Mouse (Mus musculus) embryonic fibroblast, embryonic 13.5 days (primary cell): ENCODE data around the gene Ccdc24. TPM values are rescaled to one million over a fixed set of nuclear protein-coding genes. Genes with fewer than 3 reads are reported as not detected.

ENCODE experiments used
- H3K27ac ChIP-seq: 2 replicates; pipeline ENCODE4 v1.5.1; 2012; ENCODE audit warnings: low read length, control low read depth, inconsistent platforms; ENCODE audit not compliant: insufficient read depth
- H3K4me1 ChIP-seq: 2 replicates; pipeline ENCODE4 v1.6.1; 2011; ENCODE audit warnings: low read length; ENCODE audit not compliant: control insufficient read depth, insufficient read depth
- H3K4me3 ChIP-seq: 2 replicates; pipeline ENCODE4 v1.5.1; 2011; ENCODE audit warnings: mild to moderate bottlenecking, control low read depth, low read length; ENCODE audit not compliant: insufficient read depth
- CTCF ChIP-seq: IDR thresholded peaks from 2 replicates; pipeline ENCODE4 v1.5.1; 2011; ENCODE audit warnings: mild to moderate bottlenecking, control low read depth, low read length, moderate library complexity, borderline replicate concordance; ENCODE audit not compliant: insufficient read depth
- POLR2A ChIP-seq: IDR thresholded peaks from 2 replicates; pipeline ENCODE4 v1.6.1; 2011; ENCODE audit warnings: low read depth, mild to moderate bottlenecking, control low read depth, low read length, moderate library complexity
- polyA plus RNA-seq: library from polyadenylated mRNA; stranded (reverse); fragments of >200 nt; gene quantifications from 2 replicates; pipeline ENCODE4 v1.2.4, GENCODE M21; 2011; ENCODE audit warnings: low read depth; ENCODE audit not compliant: missing spikeins, insufficient read length

The Ccdc24 gene
- polyA plus RNA-seq, 1 experiment, result 2.5 TPM

DNA sequence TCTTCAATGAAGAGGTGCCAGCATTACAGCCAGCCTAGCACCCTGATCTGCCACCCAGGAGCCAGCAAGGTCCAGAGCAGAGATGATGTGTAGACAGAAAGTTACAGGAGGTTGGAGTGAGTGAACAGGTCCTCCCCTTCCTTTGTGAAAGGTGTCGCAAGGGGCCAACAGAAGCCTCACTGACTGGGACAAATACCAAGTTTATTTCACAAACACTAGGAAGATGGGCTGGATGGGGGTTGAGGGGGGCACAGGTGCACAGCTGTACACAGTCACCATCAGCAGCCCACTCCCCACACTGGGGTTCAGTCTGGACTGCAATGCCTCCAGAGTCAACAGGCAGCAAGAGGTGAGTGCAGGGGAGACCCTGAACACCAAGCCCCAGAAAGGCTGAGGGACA, 11.8 kb upstream of the Ccdc24 start:
- Histone ChIP-seq H3K27ac (no peak overlapping the region), H3K4me3 (peak overlapping the region; percentile 59; the same call in 1 of the 2 replicates), H3K4me1 (no peaks in the 10 kb centered on the region; the same call in 1 of the 2 replicates)
- TF ChIP-seq CTCF (no peak), POLR2A (no peak)

DNA sequence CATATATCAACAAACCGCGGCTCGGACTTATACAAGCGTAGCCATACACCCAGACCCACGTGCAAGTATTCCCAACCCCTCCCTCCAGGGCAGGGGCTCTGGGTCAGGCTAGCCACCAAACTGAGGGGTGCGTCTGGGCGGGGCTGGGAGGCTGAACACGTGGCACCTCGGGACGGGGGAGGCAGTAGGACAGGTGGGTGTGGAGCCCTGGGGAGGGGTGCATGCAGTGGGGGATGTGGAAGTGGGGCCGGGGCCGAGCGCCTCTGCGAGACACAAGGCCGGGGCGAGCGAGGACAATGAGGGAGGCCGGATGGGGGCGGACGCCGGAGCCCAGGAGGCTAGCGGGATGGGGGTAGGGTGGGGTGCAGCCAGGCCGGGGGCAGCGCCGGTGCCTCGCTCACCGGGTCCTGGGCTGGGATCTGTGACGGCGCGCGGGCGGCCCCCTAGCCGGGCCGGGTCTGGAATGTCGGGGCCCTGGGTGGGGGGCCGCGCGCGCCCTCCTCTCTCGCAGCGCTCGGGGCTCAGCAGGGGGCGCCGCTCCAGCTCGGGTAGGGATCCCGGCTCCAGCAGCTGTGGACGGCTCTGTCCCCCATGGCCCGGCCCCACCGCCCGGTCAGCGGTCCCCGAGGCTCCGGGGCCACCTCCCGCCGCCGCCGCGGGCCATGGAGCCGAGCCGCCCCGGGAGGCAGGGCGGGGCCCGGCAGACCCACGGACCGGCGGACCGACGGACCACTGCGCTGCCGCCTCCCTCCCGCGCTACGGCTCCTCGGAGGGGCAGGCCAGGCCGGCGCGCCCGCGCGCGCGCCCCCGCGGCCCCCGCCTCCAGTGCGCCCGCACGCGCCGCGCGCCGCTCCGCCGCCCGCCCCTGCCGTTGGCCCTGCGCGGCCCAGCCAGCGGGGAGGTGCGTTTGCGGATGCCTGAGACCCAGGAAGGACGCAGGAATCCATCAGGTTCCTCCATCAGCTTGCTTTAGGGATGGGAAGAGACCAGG, 10.6 kb upstream of the Ccdc24 start, which contains the start of gene B4galt2:
B4galt2 (minus strand) TSS at position 787 of the 991 bp plus-strand sequence.
- Histone ChIP-seq H3K4me1 (no peaks in the 10 kb centered on the region; the same call in 1 of the 2 replicates), H3K4me3 (peak within 1 kb of the TSS; percentile 59), H3K27ac (no peak within 1 kb of the TSS)
- TF ChIP-seq CTCF, result no peak
- TF ChIP-seq POLR2A, result peak; percentile 67

DNA sequence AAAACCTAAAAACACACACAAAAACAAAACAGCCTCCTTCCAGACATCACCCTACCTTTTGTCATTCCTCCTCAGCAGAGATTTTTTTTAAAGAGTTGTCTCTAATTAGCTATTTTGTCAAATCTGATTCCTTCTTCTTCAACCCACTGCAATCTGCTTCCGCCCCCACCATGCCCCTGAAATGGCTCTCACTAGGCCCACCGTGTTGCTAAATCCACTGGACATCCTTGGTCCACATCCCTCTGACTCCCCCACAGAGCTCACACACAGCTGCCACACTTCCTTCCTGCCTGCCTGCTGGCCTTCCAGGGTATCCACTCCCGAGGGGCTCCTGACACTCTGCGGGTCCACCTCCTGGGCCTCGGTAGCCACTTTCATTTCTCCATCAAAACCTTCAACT, 6.3 kb upstream of the Ccdc24 start:
- Histone ChIP-seq H3K4me1 (no peaks in the 10 kb centered on the region), H3K4me3 (no peak overlapping the region), H3K27ac (no peak overlapping the region)
- TF ChIP-seq CTCF (no peak), POLR2A (no peak)

DNA sequence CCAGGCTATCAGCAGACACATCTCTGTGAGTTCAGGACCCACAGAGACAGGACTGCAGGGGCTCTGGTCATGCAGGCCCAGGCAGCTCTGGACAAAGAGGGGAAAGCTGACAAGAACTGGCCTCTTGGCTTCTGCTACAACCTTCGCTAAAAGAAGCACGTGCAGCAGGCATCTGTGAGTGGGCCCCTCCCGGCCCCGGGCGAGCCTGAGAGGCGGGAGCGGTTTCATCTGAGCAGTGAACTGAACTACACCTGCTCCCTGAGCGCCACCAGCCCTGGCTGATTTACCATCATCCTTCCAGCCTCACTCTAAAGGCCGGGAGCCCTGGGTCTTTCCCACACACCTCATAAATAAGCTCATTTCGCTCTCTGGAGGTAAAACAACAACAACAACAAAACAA, 5.9 kb upstream of the Ccdc24 start:
- Histone ChIP-seq H3K27ac (no peak overlapping the region), H3K4me1 (no peaks in the 10 kb centered on the region), H3K4me3 (no peak overlapping the region)
- TF ChIP-seq POLR2A, result no peak
- no peak for TF ChIP-seq CTCF

DNA sequence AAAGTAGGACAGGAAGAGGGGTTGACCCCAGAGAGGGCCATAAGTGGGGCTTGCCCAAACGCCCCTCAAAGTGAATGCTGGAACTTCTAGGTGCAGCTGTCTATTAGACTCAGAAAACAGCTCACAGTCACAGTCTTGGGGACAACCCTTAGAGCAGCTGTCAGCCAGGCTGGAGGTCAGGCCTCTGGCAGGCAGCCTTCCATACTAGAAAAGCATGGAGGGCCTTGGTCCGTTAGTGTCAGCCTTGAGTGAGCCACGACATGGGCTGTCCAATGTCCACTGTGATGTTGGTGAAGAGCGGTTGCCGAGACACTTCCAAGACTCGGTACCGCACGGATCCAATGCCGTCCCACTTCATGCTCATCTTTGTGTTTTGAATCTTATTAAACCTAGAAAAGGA, 1.3 kb upstream of the Ccdc24 start:
- Histone ChIP-seq H3K4me3 (no peak overlapping the region), H3K27ac (no peak overlapping the region), H3K4me1 (no peaks in the 10 kb centered on the region)
- TF ChIP-seq POLR2A (no peak), CTCF (no peak)

DNA sequence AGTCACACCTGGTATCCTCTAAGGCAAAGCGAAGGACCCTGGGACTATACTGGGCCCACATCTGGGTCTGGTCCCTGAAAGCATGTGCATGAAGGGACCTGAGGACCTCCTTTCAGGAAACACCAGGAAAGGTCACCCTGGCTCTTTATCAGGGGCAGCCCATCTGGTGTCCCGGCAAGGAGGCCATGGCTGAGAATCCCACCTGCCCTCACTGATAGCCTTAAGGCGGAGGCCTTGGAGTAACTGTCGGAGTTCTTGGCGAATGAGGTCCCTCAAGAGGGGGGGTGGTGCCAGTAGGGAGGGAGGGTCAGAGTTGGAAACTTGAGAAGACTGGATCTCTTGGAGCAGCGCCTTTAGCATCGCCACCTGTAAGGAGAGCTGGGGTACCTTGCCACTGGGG, 570 bp downstream of the Ccdc24 start:
- Histone ChIP-seq H3K4me3 (no peak overlapping the region), H3K27ac (no peak overlapping the region), H3K4me1 (no peaks in the 10 kb centered on the region)
- TF ChIP-seq POLR2A (no peak), CTCF (no peak)

DNA sequence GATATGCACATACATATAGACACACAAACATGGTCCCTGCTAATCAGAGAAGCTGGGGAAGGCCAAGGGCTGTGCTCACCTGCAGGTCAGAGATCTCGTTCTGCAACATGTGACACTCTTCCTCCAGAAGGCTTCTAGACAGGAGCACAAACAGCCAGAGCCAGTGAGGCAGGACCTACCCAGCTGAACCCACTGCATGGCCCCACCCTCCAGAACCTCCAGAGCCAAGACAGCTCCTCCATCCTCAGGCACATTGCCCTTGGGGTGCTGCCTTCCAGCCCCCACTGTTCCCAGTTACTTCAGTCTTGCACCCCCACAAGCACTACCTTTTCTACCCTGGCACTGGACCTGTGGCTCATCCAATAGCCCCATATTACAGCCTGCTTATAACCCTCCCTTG, 1.9 kb downstream of the Ccdc24 start:
- H3K4me3 ChIP-seq, result no peak overlapping the region
- TF ChIP-seq POLR2A, result no peak
- no peak for TF ChIP-seq CTCF
- H3K27ac ChIP-seq, result no peak overlapping the region
- H3K4me1 ChIP-seq, result peaks cover 4% of the 10 kb centered on the region

DNA sequence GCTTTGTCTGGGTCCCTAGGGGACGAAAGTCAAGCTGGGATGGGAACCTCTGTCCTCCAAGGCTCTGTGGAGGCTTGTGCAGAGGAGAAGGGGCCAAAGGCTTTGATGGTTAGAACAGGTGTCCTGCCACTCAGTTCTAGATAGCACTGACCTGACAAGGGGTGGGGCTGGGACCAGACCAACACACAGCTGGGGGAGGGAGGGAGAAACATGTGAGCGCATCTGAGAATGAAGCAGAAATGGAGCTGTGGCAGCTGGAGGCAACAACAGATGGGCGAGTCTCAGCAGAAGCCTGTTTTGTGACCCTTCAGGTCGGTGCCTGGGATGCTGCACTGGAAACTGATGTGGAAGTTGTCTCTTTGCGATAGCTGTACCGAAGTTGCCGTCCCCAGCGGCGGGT, 3.0 kb downstream of the Ccdc24 start:
- TF ChIP-seq CTCF (no peak), POLR2A (no peak)

DNA sequence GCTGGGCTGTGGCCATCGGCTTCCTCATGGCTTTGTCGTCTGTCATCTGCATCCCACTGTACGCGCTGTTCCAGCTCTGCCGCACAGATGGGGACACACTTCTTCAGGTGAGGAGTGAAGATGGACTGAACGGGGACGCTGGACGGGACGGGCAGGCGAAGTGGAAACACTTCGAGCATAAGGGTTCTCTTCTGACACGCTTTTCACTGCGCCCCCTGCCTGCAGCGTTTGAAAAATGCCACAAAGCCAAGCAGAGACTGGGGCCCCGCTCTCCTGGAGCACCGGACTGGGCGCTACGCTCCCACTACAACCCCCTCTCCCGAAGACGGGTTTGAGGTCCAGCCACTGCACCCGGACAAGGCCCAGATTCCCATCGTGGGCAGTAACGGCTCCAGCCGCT, 4.5 kb downstream of the Ccdc24 start:
- Histone ChIP-seq H3K4me3 (no peak overlapping the region), H3K27ac (no peak overlapping the region), H3K4me1 (peaks cover 4% of the 10 kb centered on the region)
- peak; percentile 36; the same call in 1 of the 2 replicates for TF ChIP-seq CTCF
- no peak for TF ChIP-seq POLR2A

More for the DNA sequence above, 3.0 kb downstream of the Ccdc24 start:
- no peak overlapping the region for H3K27ac ChIP-seq
- peaks cover 4% of the 10 kb centered on the region for H3K4me1 ChIP-seq
- no peak overlapping the region for H3K4me3 ChIP-seq

DNA sequence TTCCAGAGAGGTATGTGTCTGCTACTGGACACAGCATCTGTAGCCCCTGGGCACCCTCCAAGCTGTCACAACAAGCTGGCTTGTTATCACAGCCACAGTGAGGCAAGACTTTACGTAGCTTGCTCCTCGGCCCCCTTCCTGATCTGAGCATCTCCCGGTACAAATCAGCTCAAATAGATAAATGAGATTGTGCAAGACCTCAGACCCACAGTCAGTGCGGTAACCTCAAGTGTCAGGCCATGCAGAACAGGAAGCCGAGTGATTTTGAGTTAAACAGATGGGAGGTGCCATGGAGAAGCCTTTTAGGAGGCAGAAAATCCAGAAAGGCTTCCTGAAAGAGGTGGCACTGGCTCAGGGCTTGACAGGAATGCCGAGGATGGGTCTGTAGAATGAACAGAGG, 5.4 kb downstream of the Ccdc24 start:
- Histone ChIP-seq H3K4me3 (no peak overlapping the region), H3K27ac (no peak overlapping the region), H3K4me1 (peaks cover 4% of the 10 kb centered on the region)
- TF ChIP-seq CTCF, result no peak
